Mouse (Mus musculus) gastrocnemius, postnatal 36 days (tissue): ENCODE data around the gene Aplp2. TPM values are rescaled to one million over a fixed set of nuclear protein-coding genes. Genes with fewer than 3 reads are reported as not detected.
"Not testable (repeated sequence)": the region's sequence is repeated elsewhere in the genome, so short reads cannot be mapped to it uniquely, and the experiment has no call there.

Source experiments
- DNase-seq, 2 experiments: peaks; one replicate each; pipeline ENCODE4 v3.0.0; 2022
- intact Hi-C: fragments of 180-260 bp; cut with DNase I; formaldehyde crosslinking; loops from one replicate; pipeline ENCODE4 v1.15.1; 2025
- total RNA-seq, 2 experiments: library from RNA; stranded (reverse); gene quantifications; 2 replicates each; pipeline ENCODE4 v1.2.3; 2021

Gene Aplp2
- total RNA-seq, 2 experiments from 2014 or later = 95.8 to 118 TPM

DNA sequence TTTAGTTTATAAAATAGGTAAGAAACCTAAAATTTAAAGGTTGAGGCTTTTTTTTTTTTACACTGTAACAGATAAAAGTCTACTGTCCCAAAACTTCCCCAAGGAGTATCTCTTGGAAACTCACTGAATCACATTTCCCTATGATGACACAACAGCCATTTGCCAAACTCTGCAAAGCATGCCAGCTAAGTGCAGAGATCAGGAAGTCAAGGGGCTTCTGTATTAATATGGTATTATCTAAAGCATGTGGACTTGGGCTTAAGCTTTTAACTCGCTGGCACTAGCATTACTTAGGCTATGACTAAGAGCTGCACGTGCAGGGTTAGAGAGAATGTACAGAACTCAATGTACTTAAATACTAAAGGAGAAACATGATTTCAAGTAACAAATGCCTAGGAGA is 22.4 kb downstream of the Aplp2 start:
- DNase-seq = no peak
- intact Hi-C loops = no loop called here

- intact Hi-C loops = no loop called here
- no peak for DNase-seq
Observed at GRCm38 (mm10) chr9:31184439-31184838, 27.2 kb downstream of the Aplp2 start.

DNA sequence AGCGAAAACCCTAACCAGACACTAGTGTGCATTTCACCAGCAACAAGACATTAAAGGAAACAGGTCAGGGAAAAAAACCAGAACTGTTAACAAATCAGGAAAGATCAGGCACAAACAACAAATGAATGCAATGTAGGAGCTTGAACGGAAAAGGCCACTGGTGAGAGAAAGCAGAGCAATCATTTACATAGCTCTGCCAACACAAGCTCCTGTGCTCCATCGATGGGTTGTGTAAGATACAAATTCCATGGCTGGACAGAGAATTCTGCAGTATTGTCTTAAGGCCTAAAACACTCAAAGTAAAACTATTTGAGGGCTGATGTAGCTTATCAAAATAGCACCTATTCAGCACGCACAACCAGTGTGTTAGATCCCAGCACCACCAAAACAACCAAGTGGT is 28.6 kb downstream of the Aplp2 start:
- intact Hi-C loops = no loop called here
- no peak for DNase-seq

GRCm38 (mm10) chr9:31181291-31182085 is 30.1 kb downstream of the Aplp2 start:
- intact Hi-C loops = no loop called here
- no peak for DNase-seq

DNA sequence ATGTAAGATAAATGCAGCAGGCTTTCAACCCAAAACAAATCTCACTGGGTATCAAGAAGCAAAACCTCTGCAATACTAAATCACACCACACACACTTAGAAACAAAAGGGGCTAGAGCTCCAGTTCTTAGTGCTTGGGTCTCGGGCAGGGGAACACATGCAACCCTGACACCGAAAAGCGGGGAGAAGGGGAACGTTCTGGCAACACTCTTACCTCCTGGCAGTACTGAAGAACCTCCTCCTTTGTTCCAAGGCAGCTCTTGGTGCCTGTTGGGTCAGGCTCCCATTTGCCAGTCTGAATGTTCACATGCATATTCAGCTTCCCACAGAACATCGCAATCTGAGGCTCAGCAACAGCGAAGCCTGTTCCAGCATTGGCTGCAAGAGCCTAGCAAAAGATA is 33.9 kb downstream of the Aplp2 start:
- DNase-seq = no peak
- intact Hi-C loops = no loop called here

GRCm38 (mm10) chr9:31176379-31177130 is 35.1 kb downstream of the Aplp2 start:
- DNase-seq = peak; percentile 64 to 71
- intact Hi-C loops = no loop called here

- intact Hi-C loops = no loop called here
- no peak for DNase-seq
Observed at GRCm38 (mm10) chr9:31175978-31176377, 35.6 kb downstream of the Aplp2 start.

DNA sequence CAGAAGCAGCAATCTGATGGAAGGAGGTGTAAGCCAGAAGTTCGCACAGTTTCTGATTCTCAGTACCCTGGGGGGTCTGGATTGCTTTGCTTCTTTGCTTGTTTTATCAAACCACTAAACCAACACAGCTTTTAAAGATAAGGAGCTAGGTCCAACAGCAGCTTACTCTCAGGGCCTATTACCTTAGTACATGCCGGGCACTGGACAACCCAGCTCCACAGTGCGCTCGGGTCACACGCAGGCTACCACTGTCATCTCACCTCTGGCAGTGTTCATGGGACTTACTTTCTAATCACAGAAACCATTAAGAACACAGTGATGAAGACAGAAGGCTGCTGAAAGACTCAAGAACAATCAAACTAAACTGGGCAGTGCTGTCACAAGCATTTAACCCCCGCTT is 36.3 kb downstream of the Aplp2 start:
- intact Hi-C loops = no loop called here
- DNase-seq = no peak

- no peak for DNase-seq
Observed at GRCm38 (mm10) chr9:31168356-31169093, 43.1 kb downstream of the Aplp2 start.

GRCm38 (mm10) chr9:31167305-31167704 is 44.3 kb downstream of the Aplp2 start:
- no peak for DNase-seq
- intact Hi-C loops = loop anchor here (5.0 kb wide), 1 partner anchor 40 kb away; no protein-coding TSS in a partner anchor

More at GRCm38 (mm10) chr9:31168356-31169093, 43.1 kb downstream of the Aplp2 start:
- intact Hi-C loops = loop anchor here (5.0 kb wide), 1 partner anchor 39 kb away; no protein-coding TSS in a partner anchor

DNA sequence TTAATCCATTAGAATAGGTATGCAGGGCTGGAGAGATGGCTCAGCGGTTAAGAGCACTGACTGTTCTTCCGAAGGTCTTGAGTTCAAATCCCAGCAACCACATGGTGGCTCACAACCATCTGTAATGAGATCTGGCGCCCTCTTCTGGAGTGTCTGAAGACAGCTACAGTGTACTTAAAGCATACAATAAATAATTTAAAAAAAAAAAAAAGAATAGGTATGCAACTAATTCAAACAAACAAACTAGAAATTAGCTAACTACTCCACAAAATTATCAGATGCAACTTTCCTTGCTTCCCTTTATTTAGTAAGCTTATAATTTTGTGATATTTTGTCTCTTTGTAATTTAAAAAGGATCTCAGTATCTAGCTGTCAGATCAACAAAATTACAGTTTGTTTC is 46.1 kb downstream of the Aplp2 start:
- DNase-seq = not testable (repeated sequence)
- intact Hi-C loops = loop anchor here (5.0 kb wide), 1 partner anchor 42 kb away; no protein-coding TSS in a partner anchor

DNA sequence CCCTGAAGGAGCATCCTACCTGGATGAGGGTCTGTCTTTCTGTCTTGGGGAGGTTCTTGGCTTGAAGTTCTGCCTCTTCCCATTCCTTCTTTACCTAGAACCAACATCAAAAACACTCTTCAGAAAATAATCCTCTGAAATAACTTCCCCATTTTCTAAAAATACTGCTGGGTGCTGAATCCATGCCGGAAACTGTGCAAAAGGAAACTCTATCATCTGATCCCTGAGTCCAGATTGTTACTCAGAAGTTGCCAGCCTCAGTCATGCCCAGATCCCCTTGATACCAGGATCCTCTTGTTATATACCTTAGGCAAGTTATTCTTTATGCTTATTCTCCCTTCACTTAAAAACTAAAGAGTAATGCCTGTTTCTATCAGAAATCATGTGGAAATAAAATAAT is 48.3 kb downstream of the Aplp2 start:
- no peak for DNase-seq
- intact Hi-C loops = loop anchor here (5.0 kb wide), 1 partner anchor 129 kb away; no protein-coding TSS in a partner anchor

- DNase-seq = no peak
- intact Hi-C loops = loop anchor here (5.0 kb wide), 1 partner anchor 129 kb away; no protein-coding TSS in a partner anchor
Observed at GRCm38 (mm10) chr9:31162911-31163310, 48.7 kb downstream of the Aplp2 start.

DNA sequence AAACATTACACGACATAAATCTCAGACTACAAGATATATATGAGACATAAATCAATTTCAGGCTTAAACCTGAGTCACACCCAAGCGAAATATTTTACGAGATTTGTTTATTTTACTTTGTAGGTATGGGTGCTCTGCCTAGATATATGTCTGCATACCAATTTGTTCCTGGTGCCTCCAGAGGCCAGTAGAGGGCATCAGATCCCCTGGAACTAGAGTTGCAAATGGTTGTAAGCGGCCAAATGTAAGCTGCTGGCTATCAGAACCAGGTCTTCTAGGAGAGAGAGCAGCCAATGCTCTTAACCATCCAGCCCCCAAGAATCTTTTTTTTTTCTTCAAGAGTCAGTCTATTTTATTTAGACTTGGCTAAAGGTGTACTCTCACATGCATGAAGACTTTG is 51.7 kb downstream of the Aplp2 start:
- intact Hi-C loops = loop anchor here (5.0 kb wide), 1 partner anchor 132 kb away; no protein-coding TSS in a partner anchor
- DNase-seq = no peak

DNA sequence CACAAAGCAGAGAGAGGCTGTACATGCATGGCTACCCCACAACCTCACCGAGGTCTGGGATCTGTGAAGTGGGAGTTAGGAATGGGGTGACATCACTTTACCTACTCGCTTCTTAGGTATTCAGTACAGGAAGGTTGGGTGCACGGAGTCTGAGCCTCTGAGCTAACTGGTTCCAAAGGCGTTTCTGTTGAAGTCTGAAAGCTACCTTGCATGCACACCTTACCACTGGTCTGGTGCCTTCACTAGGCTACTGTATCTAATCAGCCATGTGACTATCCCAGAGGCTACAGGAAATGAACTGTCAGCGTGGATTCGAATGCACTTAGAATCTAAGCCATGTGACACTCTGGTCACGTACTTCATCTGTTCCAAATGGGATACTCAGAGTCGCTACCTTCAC is 55.0 kb downstream of the Aplp2 start:
- intact Hi-C loops = no loop called here
- DNase-seq = no peak

DNA sequence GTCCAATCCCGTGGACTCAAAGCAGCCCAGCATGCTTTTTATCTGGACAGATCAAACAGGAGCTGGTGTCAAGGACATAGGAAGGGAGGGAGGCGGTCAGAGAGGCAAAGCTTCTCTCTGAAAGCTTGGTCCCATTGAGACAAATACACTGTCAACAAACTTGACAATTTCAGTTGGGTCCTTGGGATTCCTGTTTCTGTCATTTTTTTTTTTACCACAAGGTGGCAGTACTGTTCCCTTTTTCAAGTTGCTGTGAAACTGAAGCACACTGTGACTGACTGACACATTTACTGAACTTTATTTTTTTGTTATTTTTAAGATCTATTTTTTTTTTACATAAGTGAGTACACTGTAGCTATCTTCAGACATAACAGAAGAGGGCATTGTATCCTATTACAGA is 60.6 kb downstream of the Aplp2 start:
- no peak for DNase-seq
- intact Hi-C loops = loop anchor here (2.0 to 5.0 kb wide), 2 partner anchors 198 to 251 kb away; no protein-coding TSS in a partner anchor

DNA sequence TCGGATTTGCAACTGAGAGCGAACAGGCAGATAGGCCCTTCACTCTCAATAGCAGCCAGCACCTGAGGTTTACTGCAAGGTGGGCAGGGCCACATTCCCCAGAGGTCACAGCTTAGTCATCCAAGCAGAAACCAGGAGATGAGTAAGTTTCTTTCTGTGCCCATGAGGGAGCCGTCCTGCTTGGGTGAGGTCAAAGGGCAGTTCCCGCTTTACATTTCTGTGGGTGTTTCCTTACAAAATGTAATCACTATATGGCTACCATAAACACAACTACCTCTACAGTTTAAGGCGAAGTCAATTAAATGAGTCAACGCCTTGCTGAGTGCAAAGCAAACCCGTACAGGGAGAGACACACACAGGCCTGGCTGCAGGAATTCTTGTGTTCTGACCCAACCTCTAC is 63.5 kb downstream of the Aplp2 start:
- intact Hi-C loops = no loop called here
- DNase-seq = no peak

DNA sequence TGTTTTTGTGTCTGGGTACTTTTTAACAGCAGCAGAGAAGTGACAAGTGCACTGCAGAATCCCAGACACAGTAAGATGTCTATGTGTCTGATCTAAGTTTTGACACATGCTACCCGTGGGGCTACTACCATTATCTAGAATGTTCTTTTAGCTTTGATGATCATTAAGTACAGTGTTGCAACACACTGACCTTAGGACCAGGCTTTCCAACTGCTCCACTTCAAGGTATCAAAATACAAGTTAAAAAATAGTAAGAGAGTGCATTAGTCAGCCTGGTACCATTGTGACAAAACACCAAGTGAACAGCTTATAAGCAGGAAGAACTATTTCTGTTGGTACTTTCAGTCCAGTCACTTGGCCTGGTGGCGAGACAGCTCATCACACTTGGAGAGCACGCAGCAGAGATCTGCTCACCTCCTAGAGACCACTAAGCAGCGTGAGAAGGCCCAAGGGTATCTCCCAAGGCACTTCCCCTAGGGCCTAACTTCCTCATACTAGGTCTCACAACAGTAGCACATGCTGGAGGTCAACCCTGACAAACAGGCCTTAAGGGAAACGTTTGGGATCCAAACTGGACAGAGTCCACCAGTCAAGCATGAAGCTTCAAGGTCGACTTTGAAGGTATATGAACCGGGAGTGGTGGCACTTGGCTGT is 66.2 kb downstream of the Aplp2 start:
- intact Hi-C loops = no loop called here
- no peak for DNase-seq

DNA sequence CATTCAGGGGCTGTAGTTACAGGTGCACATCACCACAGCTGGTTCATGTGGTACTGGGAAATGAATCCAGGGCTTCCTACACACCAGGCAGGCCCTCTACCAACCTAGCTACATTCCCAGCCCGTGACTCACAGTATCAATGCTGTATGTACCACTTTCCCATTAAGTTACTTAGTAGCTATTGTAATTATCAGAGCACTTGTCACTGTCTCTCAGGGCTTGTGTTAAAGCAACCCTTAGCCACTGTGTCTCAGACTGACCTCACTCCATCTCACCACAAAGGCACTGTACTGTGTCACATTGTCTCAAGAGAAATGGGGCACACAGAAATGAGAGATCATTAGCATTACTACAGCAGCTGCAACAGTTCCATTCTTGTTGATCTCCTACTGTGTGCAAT is 68.7 kb downstream of the Aplp2 start:
- intact Hi-C loops = no loop called here
- no peak for DNase-seq

- DNase-seq = no peak
- intact Hi-C loops = no loop called here
Observed at GRCm38 (mm10) chr9:31133131-31133530, 78.5 kb downstream of the Aplp2 start.
